Mouse (Mus musculus): ENCODE results near the gene Ankib1. TPM values are rescaled to one million over a fixed set of nuclear protein-coding genes. Genes with fewer than 3 reads are reported as not detected.
"Not testable (repeated sequence)": the region's sequence is repeated elsewhere in the genome, so short reads cannot be mapped to it uniquely, and the experiment has no call there.

Ankib1 gene
- polyA plus RNA-seq, 1 experiment from 2014 or later: 14.0 TPM

GRCm38 (mm10) chr5:3665225-3665624, 137.5 kb downstream of the Ankib1 start:
- H3K36me3 ChIP-seq (ENCODE audit: control insufficient read depth, insufficient read depth, low read length): no peaks in the 10 kb centered on the region
- 93% methylated on average over 2 of the region's 2 CpGs for WGBS
- H3K27ac ChIP-seq (ENCODE audit: low read length): no peak overlapping the region
- ATAC-seq (ENCODE audit: insufficient number of reproducible peaks, insufficient read depth, low FRiP score, low read depth): no peak
- no peak overlapping the region for H3K4me2 ChIP-seq (replicated peaks; ENCODE audit: low read depth, low read length)
- no peaks in the 10 kb centered on the region for H3K4me1 ChIP-seq (ENCODE audit: control insufficient read depth, insufficient read depth, low read length)
- no peak overlapping the region for H3K4me3 ChIP-seq (ENCODE audit: low read depth, low read length)
- no peaks in the 10 kb centered on the region for H3K9me3 ChIP-seq (ENCODE audit: control insufficient read depth, low read depth, low read length)
- no peak overlapping the region for H3K9ac ChIP-seq (replicated peaks; ENCODE audit: low read depth, low read length)
- no peaks in the 10 kb centered on the region for H3K27me3 ChIP-seq (ENCODE audit: control insufficient read depth, insufficient read depth, low read length)

- WGBS: 76% methylated on average over 5 of the region's 5 CpGs
- no peak for ATAC-seq (ENCODE audit: insufficient number of reproducible peaks, insufficient read depth, low FRiP score, low read depth)
- no peaks in the 10 kb centered on the region for H3K36me3 ChIP-seq (ENCODE audit: control insufficient read depth, insufficient read depth, low read length)
These were observed 145.6 kb downstream of the Ankib1 start, which contains the start of gene Gatad1 for GRCm38 (mm10) chr5:3657085-3657484. Gatad1 (minus strand) TSS chr5:3657185.

GRCm38 (mm10) chr5:3653801-3654200, 148.9 kb downstream of the Ankib1 start:
- no peak overlapping the region for H3K9ac ChIP-seq (replicated peaks; ENCODE audit: low read depth, low read length)
- no peak overlapping the region for H3K27ac ChIP-seq (ENCODE audit: low read length)
- no peak for ATAC-seq (ENCODE audit: insufficient number of reproducible peaks, insufficient read depth, low FRiP score, low read depth)
- no peak overlapping the region for H3K4me2 ChIP-seq (replicated peaks; ENCODE audit: low read depth, low read length)
- no peak overlapping the region for H3K4me3 ChIP-seq (ENCODE audit: low read depth, low read length)
- H3K27me3 ChIP-seq (ENCODE audit: control insufficient read depth, insufficient read depth, low read length): no peaks in the 10 kb centered on the region
- no peaks in the 10 kb centered on the region for H3K36me3 ChIP-seq (ENCODE audit: control insufficient read depth, insufficient read depth, low read length)
- no peaks in the 10 kb centered on the region for H3K9me3 ChIP-seq (ENCODE audit: control insufficient read depth, low read depth, low read length)
- WGBS: 87% methylated on average over 4 of the region's 4 CpGs
- no peaks in the 10 kb centered on the region for H3K4me1 ChIP-seq (ENCODE audit: control insufficient read depth, insufficient read depth, low read length)

More at GRCm38 (mm10) chr5:3657085-3657484, 145.6 kb downstream of the Ankib1 start, which contains the start of gene Gatad1:
- no peak within 1 kb of the TSS for H3K27ac ChIP-seq (ENCODE audit: low read length)
- H3K4me2 ChIP-seq (replicated peaks; ENCODE audit: low read depth, low read length): no peak within 1 kb of the TSS
- no peak within 1 kb of the TSS for H3K4me3 ChIP-seq (ENCODE audit: low read depth, low read length)
- no peak within 1 kb of the TSS for H3K9ac ChIP-seq (replicated peaks; ENCODE audit: low read depth, low read length)
- no peaks in the 10 kb centered on the region for H3K4me1 ChIP-seq (ENCODE audit: control insufficient read depth, insufficient read depth, low read length)
- no peaks in the 10 kb centered on the region for H3K27me3 ChIP-seq (ENCODE audit: control insufficient read depth, insufficient read depth, low read length)
- no peaks in the 10 kb centered on the region for H3K9me3 ChIP-seq (ENCODE audit: control insufficient read depth, low read depth, low read length)

GRCm38 (mm10) chr5:3652903-3653575, 149.7 kb downstream of the Ankib1 start:
- ATAC-seq (ENCODE audit: insufficient number of reproducible peaks, insufficient read depth, low FRiP score, low read depth); H3K27ac ChIP-seq (ENCODE audit: low read length); H3K9me3 ChIP-seq (ENCODE audit: control insufficient read depth, low read depth, low read length); H3K4me1 ChIP-seq (ENCODE audit: control insufficient read depth, insufficient read depth, low read length); H3K27me3 ChIP-seq (ENCODE audit: control insufficient read depth, insufficient read depth, low read length); H3K4me3 ChIP-seq (ENCODE audit: low read depth, low read length); H3K36me3 ChIP-seq (ENCODE audit: control insufficient read depth, insufficient read depth, low read length); H3K4me2 ChIP-seq (replicated peaks; ENCODE audit: low read depth, low read length); H3K9ac ChIP-seq (replicated peaks; ENCODE audit: low read depth, low read length): not testable (repeated sequence)
- WGBS: 93% methylated on average over 14 of the region's 25 CpGs

- H3K9ac ChIP-seq (replicated peaks; ENCODE audit: low read depth, low read length): no peak overlapping the region
- no peak overlapping the region for H3K4me3 ChIP-seq (ENCODE audit: low read depth, low read length)
- H3K36me3 ChIP-seq (ENCODE audit: control insufficient read depth, insufficient read depth, low read length): no peaks in the 10 kb centered on the region
- H3K9me3 ChIP-seq (ENCODE audit: control insufficient read depth, low read depth, low read length): no peaks in the 10 kb centered on the region
- no peak overlapping the region for H3K27ac ChIP-seq (ENCODE audit: low read length)
- no peak overlapping the region for H3K4me2 ChIP-seq (replicated peaks; ENCODE audit: low read depth, low read length)
- WGBS: 86% methylated on average over 5 of the region's 5 CpGs
- H3K4me1 ChIP-seq (ENCODE audit: control insufficient read depth, insufficient read depth, low read length): no peaks in the 10 kb centered on the region
- no peaks in the 10 kb centered on the region for H3K27me3 ChIP-seq (ENCODE audit: control insufficient read depth, insufficient read depth, low read length)
- ATAC-seq (ENCODE audit: insufficient number of reproducible peaks, insufficient read depth, low FRiP score, low read depth): no peak
These were observed 151.1 kb downstream of the Ankib1 start for GRCm38 (mm10) chr5:3651621-3652020.

GRCm38 (mm10) chr5:3650881-3651280, 151.8 kb downstream of the Ankib1 start, which contains the start of gene Tmbim7:
Tmbim7 (plus strand) TSS chr5:3651181.
- Histone ChIP-seq H3K4me3 (ENCODE audit: low read depth, low read length) (no peak within 1 kb of the TSS), H3K27me3 (ENCODE audit: control insufficient read depth, insufficient read depth, low read length) (no peaks in the 10 kb centered on the region), H3K9ac (replicated peaks; ENCODE audit: low read depth, low read length) (no peak within 1 kb of the TSS), H3K27ac (ENCODE audit: low read length) (no peak within 1 kb of the TSS), H3K4me2 (replicated peaks; ENCODE audit: low read depth, low read length) (no peak within 1 kb of the TSS), H3K36me3 (ENCODE audit: control insufficient read depth, insufficient read depth, low read length) (no peaks in the 10 kb centered on the region), H3K9me3 (ENCODE audit: control insufficient read depth, low read depth, low read length) (no peaks in the 10 kb centered on the region), H3K4me1 (ENCODE audit: control insufficient read depth, insufficient read depth, low read length) (no peaks in the 10 kb centered on the region)
- 82% methylated on average over 6 of the region's 6 CpGs for WGBS
- ATAC-seq (ENCODE audit: insufficient number of reproducible peaks, insufficient read depth, low FRiP score, low read depth): no peak

- 69% methylated on average over 4 of the region's 4 CpGs for WGBS
- ATAC-seq (ENCODE audit: insufficient number of reproducible peaks, insufficient read depth, low FRiP score, low read depth): no peak
These were observed 153.9 kb downstream of the Ankib1 start for GRCm38 (mm10) chr5:3648849-3649210.

GRCm38 (mm10) chr5:3648206-3648848, 154.4 kb downstream of the Ankib1 start:
- peak overlapping the region; percentile 98; the same call in 1 of the 2 replicates for H3K4me3 ChIP-seq (ENCODE audit: low read depth, low read length)
- H3K4me2 ChIP-seq (replicated peaks; ENCODE audit: low read depth, low read length): peak overlapping the region; percentile 72; the same call in 1 of the 2 replicates
- H3K9ac ChIP-seq (replicated peaks; ENCODE audit: low read depth, low read length): no peak overlapping the region
- H3K27me3 ChIP-seq (ENCODE audit: control insufficient read depth, insufficient read depth, low read length): no peaks in the 10 kb centered on the region
- ATAC-seq (ENCODE audit: insufficient number of reproducible peaks, insufficient read depth, low FRiP score, low read depth): no peak
- H3K9me3 ChIP-seq (ENCODE audit: control insufficient read depth, low read depth, low read length): no peaks in the 10 kb centered on the region
- H3K36me3 ChIP-seq (ENCODE audit: control insufficient read depth, insufficient read depth, low read length): peaks cover 11% of the 10 kb centered on the region
- WGBS: 44% methylated on average over 4 of the region's 4 CpGs
- H3K4me1 ChIP-seq (ENCODE audit: control insufficient read depth, insufficient read depth, low read length): peaks cover 4% of the 10 kb centered on the region; the same call in 1 of the 2 replicates
- H3K27ac ChIP-seq (ENCODE audit: low read length): no peak overlapping the region

More at GRCm38 (mm10) chr5:3648849-3649210, 153.9 kb downstream of the Ankib1 start:
- Histone ChIP-seq H3K9me3 (ENCODE audit: control insufficient read depth, low read depth, low read length) (no peaks in the 10 kb centered on the region), H3K4me1 (ENCODE audit: control insufficient read depth, insufficient read depth, low read length) (peaks cover 4% of the 10 kb centered on the region; the same call in 1 of the 2 replicates), H3K27ac (ENCODE audit: low read length) (no peak overlapping the region), H3K4me2 (replicated peaks; ENCODE audit: low read depth, low read length) (no peak overlapping the region), H3K9ac (replicated peaks; ENCODE audit: low read depth, low read length) (no peak overlapping the region), H3K36me3 (ENCODE audit: control insufficient read depth, insufficient read depth, low read length) (peaks cover 8% of the 10 kb centered on the region), H3K27me3 (ENCODE audit: control insufficient read depth, insufficient read depth, low read length) (no peaks in the 10 kb centered on the region), H3K4me3 (ENCODE audit: low read depth, low read length) (no peak overlapping the region)

Data from stomach, embryonic 14.5 days (tissue).